Mouse (Mus musculus) heart, embryonic 10.5 days (tissue): ENCODE measurements around the gene Fam234b. TPM values are rescaled to one million over a fixed set of nuclear protein-coding genes. Genes with fewer than 3 reads are reported as not detected.

Source experiments
- DNase-seq: peaks from one replicate; pipeline ENCODE4 v3.0.0-alpha.2; 2017; ENCODE audit warnings: low spot score
- H3K27ac ChIP-seq: fragments of 300-500 bp; sonication (generic); 2 replicates; pipeline ENCODE4 v1.5.1; 2016; ENCODE audit warnings: mild to moderate bottlenecking
- H3K27me3 ChIP-seq: fragments of 300-500 bp; sonication (generic); 2 replicates; pipeline ENCODE4 v1.6.1; 2016; ENCODE audit warnings: mild to moderate bottlenecking; ENCODE audit not compliant: poor library complexity, insufficient read depth, severe bottlenecking
- H3K36me3 ChIP-seq: fragments of 300-500 bp; sonication (generic); 2 replicates; pipeline ENCODE4 v1.6.1; 2016; ENCODE audit warnings: mild to moderate bottlenecking, moderate library complexity
- H3K4me1 ChIP-seq: fragments of 300-500 bp; sonication (generic); 2 replicates; pipeline ENCODE4 v1.6.1; 2016; ENCODE audit warnings: mild to moderate bottlenecking
- H3K4me3 ChIP-seq: fragments of 300-500 bp; sonication (generic); 2 replicates; pipeline ENCODE4 v1.5.1; 2016; ENCODE audit warnings: mild to moderate bottlenecking, moderate library complexity
- H3K9me3 ChIP-seq: fragments of 300-500 bp; sonication (generic); 2 replicates; pipeline ENCODE4 v1.6.1; 2016; ENCODE audit warnings: mild to moderate bottlenecking, moderate library complexity
- WGBS: fragments of 180-500 bp; shearing (Covaris S2); methylation state at CpG from one replicate; pipeline ENCODE4 v1.1.7; 2016; 5-methylcytosine and 5-hydroxymethylcytosine counted together
- polyA plus RNA-seq: library from polyadenylated mRNA; unstranded; fragments of >200 nt; fragmentation: Nextera tagmentation; extraction: Ambion mirVana; gene quantifications from 2 replicates; pipeline ENCODE4 v1.2.1, GENCODE M21; 2016

Gene Fam234b
- polyA plus RNA-seq, 1 experiment from 2014 or later: 11.6 TPM

DNA sequence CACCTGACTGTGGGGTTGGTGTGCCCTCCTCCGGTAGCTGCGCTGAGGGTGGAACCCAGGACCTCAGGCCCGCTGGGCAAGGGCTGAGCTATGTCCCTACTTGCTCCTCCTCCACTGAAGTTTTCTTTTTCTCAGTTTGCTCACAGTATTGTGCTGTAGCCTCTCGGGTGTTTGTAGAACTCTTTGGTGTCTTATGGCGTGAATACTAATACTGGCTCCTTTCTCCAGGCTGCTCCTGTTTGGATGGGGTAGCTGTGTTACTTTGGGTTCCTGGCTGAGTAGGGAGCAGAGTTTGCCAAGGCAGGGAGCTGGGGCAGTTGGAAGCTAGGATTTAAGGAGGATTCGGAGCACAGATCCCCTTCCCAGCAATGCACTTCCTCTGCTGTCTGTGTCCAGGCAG, 6.0 kb downstream of the Fam234b start:
- Histone ChIP-seq H3K27me3 (peaks cover 21% of the 10 kb centered on the region; the same call in 1 of the 2 replicates), H3K4me1 (no peaks in the 10 kb centered on the region), H3K36me3 (0 out of 2 replicates have a peak, but pooled peaks cover 4% of the 10 kb centered on the region), H3K9me3 (no peaks in the 10 kb centered on the region), H3K27ac (no peak overlapping the region), H3K4me3 (no peak overlapping the region)
- WGBS: 65% methylated on average over 6 of the region's 6 CpGs
- DNase-seq: no peak

DNA sequence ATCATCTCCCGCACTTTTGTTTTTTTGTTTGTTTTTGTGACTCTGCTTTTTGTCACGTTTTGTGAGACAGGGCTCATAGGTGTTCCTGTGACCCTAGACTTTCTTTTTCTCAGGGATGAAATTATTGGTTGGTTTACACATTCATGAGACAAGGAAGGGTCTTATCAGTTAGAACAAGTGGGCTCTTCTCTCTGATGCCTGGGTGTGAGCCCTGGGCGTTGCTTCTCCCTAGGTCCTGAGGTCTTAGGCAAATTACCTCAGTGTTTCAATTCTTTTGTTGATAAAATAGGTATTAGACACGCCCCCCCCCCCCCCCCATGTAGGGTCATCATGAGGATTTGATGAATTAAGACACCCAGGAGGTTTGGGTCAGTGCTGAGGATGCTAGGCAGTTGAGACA, 7.1 kb downstream of the Fam234b start:
- Histone ChIP-seq H3K27me3 (peaks cover 15% of the 10 kb centered on the region; the same call in 1 of the 2 replicates), H3K4me1 (no peaks in the 10 kb centered on the region), H3K36me3 (0 out of 2 replicates have a peak, but pooled peaks cover 4% of the 10 kb centered on the region), H3K27ac (no peak overlapping the region), H3K4me3 (no peak overlapping the region), H3K9me3 (no peaks in the 10 kb centered on the region)
- WGBS: 54% methylated on average over 4 of the region's 4 CpGs
- DNase-seq: no peak

DNA sequence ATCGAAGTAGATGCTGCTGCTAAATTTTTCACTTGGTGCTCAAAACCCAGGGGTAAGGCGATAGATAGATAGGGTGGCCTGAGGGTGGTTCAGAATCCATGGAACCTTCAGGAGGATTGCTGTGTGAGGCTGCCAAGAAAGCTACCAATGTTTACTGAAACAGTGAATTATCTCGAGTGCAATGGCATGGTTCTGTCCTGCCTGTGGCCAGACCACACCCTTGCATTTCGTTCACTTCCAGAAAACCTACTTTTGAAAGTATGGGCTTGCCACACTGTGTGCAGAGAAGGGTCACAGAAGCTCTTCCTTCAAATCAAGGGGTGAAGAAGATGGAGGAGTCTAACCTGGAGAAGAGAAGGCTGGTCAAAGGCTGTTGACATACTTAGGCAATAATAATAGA, 8.0 kb downstream of the Fam234b start:
- 78% methylated on average over 4 of the region's 4 CpGs for WGBS
- H3K4me3 ChIP-seq: no peak overlapping the region
- H3K36me3 ChIP-seq: 0 out of 2 replicates have a peak, but pooled peaks cover 4% of the 10 kb centered on the region
- DNase-seq: no peak
- H3K4me1 ChIP-seq: no peaks in the 10 kb centered on the region
- H3K27ac ChIP-seq: no peak overlapping the region
- H3K27me3 ChIP-seq: peaks cover 12% of the 10 kb centered on the region; the same call in 1 of the 2 replicates
- no peaks in the 10 kb centered on the region for H3K9me3 ChIP-seq

DNA sequence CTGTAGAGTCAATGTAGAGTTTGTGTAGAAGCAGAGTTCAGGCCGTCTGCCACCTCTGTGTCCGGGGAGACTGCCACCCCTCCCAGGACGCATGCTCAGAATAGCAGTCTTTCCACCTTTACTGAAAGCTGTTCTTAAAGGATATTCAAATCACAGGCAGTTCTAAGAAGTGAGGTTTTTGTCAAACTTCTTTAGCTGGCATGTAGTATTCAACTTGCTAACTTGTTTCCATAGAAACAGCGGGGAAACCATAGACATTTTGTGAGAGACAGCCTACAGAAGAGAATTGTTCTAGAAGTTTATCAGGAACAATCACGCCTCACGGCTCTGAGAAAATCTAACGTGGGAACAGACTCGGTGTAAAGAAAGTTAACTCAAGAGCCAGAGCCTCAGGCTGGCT, 9.1 kb downstream of the Fam234b start:
- Histone ChIP-seq H3K36me3 (0 out of 2 replicates have a peak, but pooled peaks cover 4% of the 10 kb centered on the region), H3K27me3 (peaks cover 23% of the 10 kb centered on the region), H3K4me3 (no peak overlapping the region), H3K9me3 (no peaks in the 10 kb centered on the region), H3K27ac (no peak overlapping the region), H3K4me1 (0 out of 2 replicates have a peak, but pooled peaks cover 3% of the 10 kb centered on the region)
- 79% methylated on average over 8 of the region's 8 CpGs for WGBS
- DNase-seq: no peak

DNA sequence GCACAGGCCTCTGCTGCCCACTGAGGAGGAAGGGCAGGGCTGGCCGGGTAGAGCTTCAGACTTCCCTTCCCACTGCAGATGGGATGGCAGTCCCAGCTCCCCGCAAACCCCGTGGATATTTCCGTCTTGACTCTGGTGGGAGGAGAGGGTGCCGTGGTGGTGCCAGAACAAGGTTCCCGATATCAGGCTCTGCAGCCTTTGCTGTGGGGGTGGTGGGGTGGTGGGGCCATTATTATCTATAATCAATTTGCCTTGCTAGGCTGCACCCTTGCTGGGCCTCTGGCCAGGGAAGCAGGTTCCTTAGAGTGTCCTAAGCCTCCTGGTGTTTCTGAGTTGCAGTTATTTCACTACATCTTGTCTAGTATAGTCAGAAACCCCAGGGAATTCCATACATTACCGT, 13.4 kb downstream of the Fam234b start:
- Histone ChIP-seq H3K9me3 (no peaks in the 10 kb centered on the region), H3K4me3 (no peak overlapping the region), H3K27ac (no peak overlapping the region), H3K36me3 (0 out of 2 replicates have a peak, but pooled peaks cover 4% of the 10 kb centered on the region), H3K27me3 (peaks cover 52% of the 10 kb centered on the region), H3K4me1 (0 out of 2 replicates have a peak, but pooled peaks cover 3% of the 10 kb centered on the region)
- no peak for DNase-seq
- WGBS: 69% methylated on average over 7 of the region's 7 CpGs

DNA sequence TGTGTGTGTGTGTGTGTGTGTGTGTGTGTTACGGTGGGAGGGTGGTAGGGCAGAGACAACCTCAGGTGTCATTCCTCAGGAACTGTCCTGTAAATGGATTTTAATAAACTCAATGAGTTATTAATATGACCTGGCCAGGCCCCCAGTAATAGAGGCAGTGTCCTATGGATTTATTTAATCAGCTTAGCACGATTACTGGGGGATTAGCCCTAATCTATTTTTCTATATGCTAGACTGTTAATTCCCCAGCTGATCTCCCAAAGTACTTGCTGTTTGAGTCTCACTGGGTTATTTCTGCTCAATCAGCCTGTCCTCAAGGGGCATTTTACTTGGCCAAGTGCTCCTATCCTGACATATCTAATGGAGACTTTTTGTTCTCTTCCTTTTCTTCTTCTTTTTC, 14.9 kb downstream of the Fam234b start:
- WGBS: 81% methylated on average over 2 of the region's 2 CpGs
- H3K27me3 ChIP-seq: peaks cover 63% of the 10 kb centered on the region
- no peak for DNase-seq
- peaks cover 7% of the 10 kb centered on the region; the same call in 1 of the 2 replicates for H3K4me1 ChIP-seq
- H3K9me3 ChIP-seq: no peaks in the 10 kb centered on the region
- H3K36me3 ChIP-seq: 0 out of 2 replicates have a peak, but pooled peaks cover 3% of the 10 kb centered on the region
- no peak overlapping the region for H3K4me3 ChIP-seq
- H3K27ac ChIP-seq: no peak overlapping the region

DNA sequence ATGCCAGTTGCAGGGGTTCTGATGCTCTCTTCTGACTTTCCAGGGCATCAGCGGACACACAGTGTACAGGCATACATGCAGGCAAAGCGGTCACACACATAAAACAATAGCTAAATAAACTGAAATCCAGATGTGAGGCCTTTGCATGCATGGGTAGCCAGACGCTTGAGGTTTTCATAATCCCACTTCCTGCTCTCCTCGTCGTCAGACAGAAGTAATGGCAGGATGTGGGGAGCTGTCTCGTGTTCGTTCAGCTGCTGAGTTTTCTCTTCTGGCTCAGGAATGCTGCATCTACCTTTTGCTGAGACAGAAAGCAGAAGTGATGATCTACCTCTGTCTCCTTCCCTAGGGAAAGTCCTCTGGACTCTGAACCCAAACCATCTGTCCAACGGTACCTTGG, 20.6 kb downstream of the Fam234b start:
- no peak for DNase-seq
- no peak overlapping the region for H3K4me3 ChIP-seq
- H3K4me1 ChIP-seq: peaks cover 9% of the 10 kb centered on the region
- H3K27me3 ChIP-seq: peaks cover 72% of the 10 kb centered on the region
- no peaks in the 10 kb centered on the region for H3K9me3 ChIP-seq
- no peak overlapping the region for H3K27ac ChIP-seq
- no peaks in the 10 kb centered on the region for H3K36me3 ChIP-seq
- WGBS: 79% methylated on average over 8 of the region's 8 CpGs

DNA sequence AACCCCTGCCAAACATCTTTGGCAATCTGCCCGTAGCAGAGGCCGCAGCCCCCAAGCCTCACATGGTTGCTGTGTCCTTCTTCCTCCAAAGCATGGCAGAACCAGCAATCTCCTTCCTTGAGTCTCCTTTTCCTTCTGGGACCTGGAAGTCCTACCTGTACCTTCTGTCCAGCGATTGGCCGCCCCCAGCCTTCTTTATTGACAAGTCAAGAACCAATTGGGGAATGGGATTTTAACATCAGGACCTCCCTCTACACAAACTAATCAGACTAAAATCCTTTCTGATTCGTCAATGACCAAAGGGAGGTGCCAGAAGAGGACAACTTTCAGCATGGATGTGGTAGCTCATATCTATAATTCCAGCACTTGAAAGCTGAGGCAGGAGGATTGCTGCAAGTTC, 22.1 kb downstream of the Fam234b start:
- Histone ChIP-seq H3K4me3 (no peak overlapping the region), H3K4me1 (peaks cover 15% of the 10 kb centered on the region), H3K27me3 (peaks cover 64% of the 10 kb centered on the region), H3K27ac (no peak overlapping the region), H3K9me3 (no peaks in the 10 kb centered on the region), H3K36me3 (no peaks in the 10 kb centered on the region)
- 88% methylated on average over 5 of the region's 5 CpGs for WGBS
- no peak for DNase-seq

DNA sequence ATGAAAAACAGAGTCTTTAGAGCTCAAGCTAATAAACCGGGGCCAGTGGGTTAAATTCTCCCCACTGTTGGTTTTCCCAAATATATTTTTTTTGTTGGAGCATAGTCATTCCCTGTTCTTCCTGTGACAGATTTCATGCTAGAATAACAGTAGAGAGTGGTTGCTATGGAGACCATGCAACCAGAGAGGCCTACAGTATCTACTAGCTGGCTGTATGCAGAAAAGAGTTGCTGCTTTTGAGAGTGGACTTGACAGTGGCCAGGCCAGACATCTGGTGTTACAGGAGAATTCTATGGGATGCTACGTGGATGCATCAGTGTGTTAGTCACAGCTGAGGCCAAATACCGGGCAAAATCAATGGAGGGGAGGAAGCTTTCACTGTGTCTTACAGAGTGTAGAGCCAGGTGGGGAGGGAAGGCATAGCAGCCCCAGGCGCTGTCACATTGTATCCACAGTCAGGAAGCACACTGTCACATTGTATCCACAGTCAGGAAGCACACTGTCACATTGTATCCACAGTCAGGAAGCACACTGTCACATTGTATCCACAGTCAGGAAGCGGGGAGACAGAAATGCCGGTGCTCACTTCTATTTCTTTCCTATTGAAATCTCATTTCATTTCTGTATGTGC, 26.1 kb downstream of the Fam234b start:
- Histone ChIP-seq H3K4me3 (no peak overlapping the region), H3K27ac (0 out of 2 replicates have a peak overlapping the region, but pooled peaks have one; percentile 13), H3K27me3 (peaks cover 43% of the 10 kb centered on the region), H3K4me1 (peaks cover 17% of the 10 kb centered on the region), H3K36me3 (no peaks in the 10 kb centered on the region; the same call in 1 of the 2 replicates), H3K9me3 (no peaks in the 10 kb centered on the region)
- DNase-seq: no peak
- 76% methylated on average over 6 of the region's 6 CpGs for WGBS

DNA sequence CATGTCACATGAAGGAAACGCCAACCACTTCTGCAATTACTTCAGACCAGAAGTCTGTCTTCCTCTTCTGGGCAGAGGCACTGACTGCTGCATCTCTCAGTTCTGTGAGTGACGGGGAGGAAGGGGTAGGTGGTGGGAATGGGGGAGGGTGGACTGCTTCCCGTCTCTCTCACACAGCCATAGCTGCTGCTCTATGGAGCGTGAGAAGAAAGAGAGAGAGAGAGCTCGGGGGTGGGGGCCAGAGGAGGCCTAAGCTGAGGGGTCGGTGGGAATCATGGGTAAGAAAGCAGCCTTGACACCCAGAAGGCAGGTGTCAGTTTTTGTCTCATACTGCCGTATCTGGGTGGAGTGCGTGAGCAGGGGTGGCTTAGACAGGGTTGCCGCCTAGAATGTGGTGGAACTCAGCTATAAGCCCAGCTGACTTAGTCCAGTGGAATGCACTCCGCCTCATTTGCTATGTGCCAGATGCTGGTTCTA, 30.7 kb downstream of the Fam234b start:
- no peak overlapping the region for H3K4me3 ChIP-seq
- peaks cover 22% of the 10 kb centered on the region for H3K4me1 ChIP-seq
- H3K36me3 ChIP-seq: no peaks in the 10 kb centered on the region; the same call in none of the 2 replicates
- H3K9me3 ChIP-seq: no peaks in the 10 kb centered on the region
- WGBS: 45% methylated on average over 10 of the region's 10 CpGs
- no peak overlapping the region for H3K27ac ChIP-seq
- peaks cover 45% of the 10 kb centered on the region for H3K27me3 ChIP-seq
- DNase-seq: no peak

DNA sequence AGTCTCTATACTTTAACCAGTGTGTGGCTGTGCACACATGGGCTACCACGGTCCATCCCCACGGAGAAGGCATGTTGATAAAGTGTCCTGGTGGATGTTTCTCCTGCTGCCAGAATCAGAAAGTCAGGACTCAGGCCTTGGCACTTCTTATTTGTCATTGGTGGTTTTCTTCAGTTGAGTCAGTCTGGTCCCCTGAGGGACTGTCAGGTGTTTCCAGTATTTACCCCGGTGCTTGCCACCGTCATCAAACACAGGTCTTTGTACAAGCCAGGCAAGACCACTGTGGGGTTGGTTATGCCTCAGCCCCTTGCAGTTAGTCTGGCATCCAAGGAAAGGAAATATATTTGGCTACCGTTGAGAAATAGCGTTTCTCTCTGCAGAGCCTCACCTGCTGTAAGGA, 32.8 kb downstream of the Fam234b start:
- 89% methylated on average over 6 of the region's 6 CpGs for WGBS
- H3K36me3 ChIP-seq: no peaks in the 10 kb centered on the region; the same call in none of the 2 replicates
- DNase-seq: no peak
- no peak overlapping the region for H3K4me3 ChIP-seq
- peaks cover 45% of the 10 kb centered on the region for H3K27me3 ChIP-seq
- H3K9me3 ChIP-seq: no peaks in the 10 kb centered on the region
- H3K4me1 ChIP-seq: peaks cover 14% of the 10 kb centered on the region
- H3K27ac ChIP-seq: no peak overlapping the region

DNA sequence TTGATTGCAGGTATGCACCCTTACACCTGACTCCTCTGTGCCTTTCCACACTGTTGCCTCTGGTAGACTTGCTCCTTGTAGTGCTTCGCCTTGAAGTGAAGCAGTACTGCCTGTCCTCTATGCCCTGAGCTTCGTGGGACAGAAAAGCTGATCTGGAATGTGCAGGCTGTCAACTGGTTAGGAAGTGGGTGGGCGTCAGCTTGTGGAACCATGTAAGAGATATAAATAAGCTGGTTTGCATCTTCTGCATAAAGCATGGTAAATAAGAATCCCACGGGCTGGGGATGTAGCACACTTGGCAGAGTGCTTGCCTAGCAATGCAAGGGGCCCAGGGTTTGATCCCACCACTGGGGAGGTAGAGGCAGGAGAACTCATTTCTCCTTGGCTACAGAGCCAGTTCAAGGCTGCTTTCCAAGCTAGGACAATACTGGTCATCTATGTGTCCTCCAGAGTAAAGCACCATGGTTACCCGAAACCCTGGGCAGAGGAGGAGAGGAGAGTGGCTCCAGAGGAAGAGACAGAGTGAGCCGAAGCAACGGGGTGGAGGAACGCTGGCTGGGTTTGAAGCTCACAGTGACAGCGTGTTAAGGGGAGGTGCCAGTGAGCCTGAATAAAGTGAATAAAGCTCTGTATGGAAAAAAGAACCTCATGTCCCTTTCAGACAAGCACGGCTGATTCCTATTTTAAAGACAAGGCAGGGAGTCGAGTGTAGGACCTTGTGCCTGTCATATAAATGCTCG, 34.8 kb downstream of the Fam234b start:
- Histone ChIP-seq H3K4me3 (no peak overlapping the region), H3K27ac (no peak overlapping the region), H3K27me3 (peaks cover 49% of the 10 kb centered on the region), H3K36me3 (peaks cover 2% of the 10 kb centered on the region), H3K9me3 (no peaks in the 10 kb centered on the region), H3K4me1 (peaks cover 24% of the 10 kb centered on the region)
- DNase-seq: no peak
- 73% methylated on average over 12 of the region's 12 CpGs for WGBS

DNA sequence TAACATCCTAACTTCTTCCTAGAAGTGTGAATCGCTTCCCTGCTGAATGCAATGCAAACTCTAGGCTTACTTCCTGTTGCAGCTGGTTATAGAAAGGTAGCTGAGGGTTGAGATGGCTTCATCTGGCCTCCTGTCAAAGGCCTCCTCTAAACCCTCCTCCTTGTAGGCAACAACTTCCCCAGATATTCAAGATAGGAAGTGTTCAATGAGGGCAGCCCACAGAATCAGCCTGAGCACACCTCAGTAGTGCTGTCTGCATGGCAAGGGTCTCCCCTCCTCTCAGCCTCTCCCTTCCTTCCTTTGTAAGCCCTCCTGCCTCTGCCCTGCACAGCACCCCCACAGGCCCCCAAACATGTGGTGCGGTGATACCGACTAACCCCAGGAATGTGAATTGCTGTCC, 38.0 kb downstream of the Fam234b start:
- H3K27me3 ChIP-seq: peaks cover 44% of the 10 kb centered on the region; the same call in 1 of the 2 replicates
- H3K27ac ChIP-seq: no peak overlapping the region
- WGBS: 85% methylated on average over 3 of the region's 3 CpGs
- H3K36me3 ChIP-seq: peaks cover 2% of the 10 kb centered on the region
- DNase-seq: no peak
- H3K4me1 ChIP-seq: peaks cover 16% of the 10 kb centered on the region
- no peak overlapping the region for H3K4me3 ChIP-seq
- H3K9me3 ChIP-seq: no peaks in the 10 kb centered on the region
